Mouse (Mus musculus) liver, postnatal 0 days (tissue): ENCODE measurements around the gene Inpp5e.
A peak's percentile ranks its signal among the peaks of the same experiment; 100 is the strongest.

Source experiments
- CTCF ChIP-seq: sonication (generic); IDR thresholded peaks from 2 replicates; pipeline ENCODE4 v1.5.1; 2016; ENCODE audit warnings: antibody characterized with exemption, low read depth
- EP300 ChIP-seq: IDR thresholded peaks from 2 replicates; pipeline ENCODE4 v1.6.1; 2016; ENCODE audit warnings: antibody characterized with exemption, low read depth, mild to moderate bottlenecking

GRCm38 (mm10) chr2:26458402-26459124 is 49.6 kb upstream of the Inpp5e start:
- TF ChIP-seq CTCF (no peak), EP300 (peak; percentile 68; the same call in 1 of the 2 replicates)
